Mouse (Mus musculus) left cerebral cortex, adult 11 months (tissue): ENCODE results near the gene Gm37240.
"Not testable (repeated sequence)": the region's sequence is repeated elsewhere in the genome, so short reads cannot be mapped to it uniquely, and the experiment has no call there.

Source experiments
- DNase-seq: peaks from one replicate; pipeline ENCODE4 v3.0.0; 2022; ENCODE audit warnings: low spot score

Gene Gm37240

GRCm38 (mm10) chr3:84665255-84666073 is 1221.9 kb downstream of the Gm37240 start:
- no peak for DNase-seq

- DNase-seq: no peak
Observed at GRCm38 (mm10) chr3:84664686-84665085, 1222.6 kb downstream of the Gm37240 start.

- no peak for DNase-seq
Observed at GRCm38 (mm10) chr3:84663858-84664257, 1223.5 kb downstream of the Gm37240 start.

- DNase-seq: no peak
Observed at GRCm38 (mm10) chr3:84663079-84663478, 1224.2 kb downstream of the Gm37240 start.

- DNase-seq: no peak
Observed at GRCm38 (mm10) chr3:84660380-84660779, 1226.9 kb downstream of the Gm37240 start.

- no peak for DNase-seq
Observed at GRCm38 (mm10) chr3:84658872-84659271, 1228.4 kb downstream of the Gm37240 start.

GRCm38 (mm10) chr3:84658017-84658416 is 1229.3 kb downstream of the Gm37240 start:
- no peak for DNase-seq

GRCm38 (mm10) chr3:84657240-84657639 is 1230.1 kb downstream of the Gm37240 start:
- DNase-seq: no peak

- DNase-seq: not testable (repeated sequence)
Observed at GRCm38 (mm10) chr3:84655785-84656150, 1231.5 kb downstream of the Gm37240 start.

GRCm38 (mm10) chr3:84654900-84655784 is 1232.2 kb downstream of the Gm37240 start:
- no peak for DNase-seq

- no peak for DNase-seq
Observed at GRCm38 (mm10) chr3:84654246-84654826, 1233.0 kb downstream of the Gm37240 start.

- no peak for DNase-seq
Observed at GRCm38 (mm10) chr3:84653557-84654245, 1233.6 kb downstream of the Gm37240 start.

GRCm38 (mm10) chr3:84652643-84653556 is 1234.4 kb downstream of the Gm37240 start:
- DNase-seq: no peak

GRCm38 (mm10) chr3:84649578-84650327 is 1237.6 kb downstream of the Gm37240 start:
- DNase-seq: no peak

GRCm38 (mm10) chr3:84648069-84648468 is 1239.2 kb downstream of the Gm37240 start:
- DNase-seq: not testable (repeated sequence)

GRCm38 (mm10) chr3:84647616-84648015 is 1239.7 kb downstream of the Gm37240 start:
- DNase-seq: no peak

GRCm38 (mm10) chr3:84646331-84646845 is 1240.9 kb downstream of the Gm37240 start:
- no peak for DNase-seq

GRCm38 (mm10) chr3:84646007-84646290 is 1241.4 kb downstream of the Gm37240 start:
- DNase-seq: no peak

- DNase-seq: no peak
Observed at GRCm38 (mm10) chr3:84645156-84646006, 1241.9 kb downstream of the Gm37240 start.
